Mouse (Mus musculus) ES-E14 (cell line): ENCODE data around the gene Plgrkt. TPM values are rescaled to one million over a fixed set of nuclear protein-coding genes. Genes with fewer than 3 reads are reported as not detected.
A peak's percentile ranks its signal among the peaks of the same experiment; 100 is the strongest.

ENCODE experiments used
- DNase-seq: peaks from one replicate; pipeline ENCODE4 v3.0.0-alpha.2; 2013; ENCODE audit warnings: low read depth, low spot score
- H3K27ac ChIP-seq: 2 replicates; pipeline ENCODE4 v1.5.1; 2012; ENCODE audit warnings: low read depth, mild to moderate bottlenecking, low read length, moderate library complexity, mixed read lengths; ENCODE audit not compliant: poor library complexity, insufficient read depth, severe bottlenecking
- H3K36me3 ChIP-seq: 2 replicates; pipeline ENCODE4 v1.6.1; 2012; ENCODE audit warnings: mild to moderate bottlenecking, low read length, moderate library complexity, mixed read lengths; ENCODE audit not compliant: control insufficient read depth, poor library complexity, insufficient read depth, severe bottlenecking
- H3K4me1 ChIP-seq, 2 experiments: fragments of 150-350 bp in 1 of 2; sonication (generic) in 1 of 2; 2 replicates each; pipeline ENCODE4 v1.6.1; 2012; ENCODE audit warnings: low read length in 2 of 2, mild to moderate bottlenecking in 1 of 2, mixed read lengths in 1 of 2; ENCODE audit not compliant: control insufficient read depth in 2 of 2, insufficient read depth in 2 of 2, poor library complexity in 1 of 2
- H3K4me3 ChIP-seq, 2 experiments: fragments of 150-350 bp in 1 of 2; sonication (generic) in 1 of 2; 2 replicates each; pipeline ENCODE4 v1.5.1; 2012; ENCODE audit warnings: low read length in 2 of 2, low read depth in 1 of 2, mild to moderate bottlenecking in 1 of 2, mixed read lengths in 1 of 2; ENCODE audit not compliant: insufficient read depth in 1 of 2, poor library complexity in 1 of 2, severe bottlenecking in 1 of 2
- H3K9ac ChIP-seq: 2 replicates; pipeline ENCODE4 v1.6.1; 2012; ENCODE audit warnings: low read depth, mild to moderate bottlenecking, low read length, mixed read lengths; ENCODE audit not compliant: poor library complexity, insufficient read depth, severe bottlenecking
- H3K9me3 ChIP-seq: fragments of 150-350 bp; sonication (generic); 2 replicates; pipeline ENCODE4 v1.6.1; 2012; ENCODE audit warnings: low read depth, mild to moderate bottlenecking, low read length; ENCODE audit not compliant: control insufficient read depth, insufficient read depth
- CHD2 ChIP-seq: IDR thresholded peaks from 2 replicates; pipeline ENCODE4 v1.6.1; 2014; ENCODE audit warnings: mild to moderate bottlenecking, low read depth, low read length, inconsistent platforms
- HCFC1 ChIP-seq: IDR thresholded peaks from 2 replicates; pipeline ENCODE4 v1.6.1; 2012; ENCODE audit warnings: low read length, inconsistent platforms, borderline replicate concordance; ENCODE audit not compliant: insufficient read depth
- MAFK ChIP-seq: IDR thresholded peaks from 2 replicates; pipeline ENCODE4 v1.6.1; 2014; ENCODE audit warnings: mild to moderate bottlenecking, low read depth, low read length, inconsistent platforms; ENCODE audit not compliant: insufficient read depth
- ZC3H11A ChIP-seq: IDR thresholded peaks from 2 replicates; pipeline ENCODE4 v1.6.1; 2012; ENCODE audit warnings: low read depth, mild to moderate bottlenecking, inconsistent platforms, low read length, borderline replicate concordance
- ZNF384 ChIP-seq: IDR thresholded peaks from 2 replicates; pipeline ENCODE4 v1.6.1; 2012; ENCODE audit warnings: low read depth, low read length, inconsistent platforms
- in situ Hi-C, 2 experiments: fragments of 600-800 bp; cut with MboI; formaldehyde crosslinking; loops; one replicate each; pipeline ENCODE4 v1.15.1; 2025; ENCODE audit warnings: low sequenced_read_pairs in 2 of 2, inconsistent platforms in 1 of 2; ENCODE audit not compliant: unreplicated experiment in 2 of 2
- total RNA-seq: library from RNA; depleted of rRNA; stranded (reverse); fragments of 300-350 nt; gene quantifications from 2 replicates; pipeline ENCODE4 v1.2.3, GENCODE M21; 2012

Gene Plgrkt
- total RNA-seq, 1 experiment, result 15.7 TPM

DNA sequence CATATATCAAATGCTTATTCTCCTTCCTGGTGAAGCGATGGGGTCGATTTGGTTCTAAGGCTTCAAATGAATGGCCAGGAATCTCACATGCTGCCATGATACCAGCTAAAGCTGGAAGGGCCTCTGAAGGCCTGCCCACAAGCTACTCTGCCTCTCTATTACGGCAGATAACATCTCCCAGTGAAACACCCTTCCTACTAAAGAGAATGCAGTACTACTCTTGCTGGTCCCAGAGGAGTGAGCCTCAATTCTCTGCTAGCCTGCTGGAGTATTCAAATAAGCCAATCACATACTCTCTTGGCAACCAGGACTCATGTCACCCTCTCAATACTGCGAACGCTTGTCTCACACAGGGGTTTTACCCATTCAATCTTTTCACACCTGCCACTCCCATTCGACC is 24.9 kb downstream of the Plgrkt start:
- Histone ChIP-seq H3K36me3 (no peaks in the 10 kb centered on the region), H3K4me3 (no peak overlapping the region), H3K9me3 (no peaks in the 10 kb centered on the region), H3K27ac (no peak overlapping the region), H3K9ac (no peak overlapping the region), H3K4me1 (no peaks in the 10 kb centered on the region)
- DNase-seq, result no peak
- in situ Hi-C loops, result no loop called here
- TF ChIP-seq ZNF384, result no peak
- no peak for TF ChIP-seq HCFC1
- TF ChIP-seq MAFK, result no peak
- no peak for TF ChIP-seq ZC3H11A
- TF ChIP-seq CHD2, result no peak

DNA sequence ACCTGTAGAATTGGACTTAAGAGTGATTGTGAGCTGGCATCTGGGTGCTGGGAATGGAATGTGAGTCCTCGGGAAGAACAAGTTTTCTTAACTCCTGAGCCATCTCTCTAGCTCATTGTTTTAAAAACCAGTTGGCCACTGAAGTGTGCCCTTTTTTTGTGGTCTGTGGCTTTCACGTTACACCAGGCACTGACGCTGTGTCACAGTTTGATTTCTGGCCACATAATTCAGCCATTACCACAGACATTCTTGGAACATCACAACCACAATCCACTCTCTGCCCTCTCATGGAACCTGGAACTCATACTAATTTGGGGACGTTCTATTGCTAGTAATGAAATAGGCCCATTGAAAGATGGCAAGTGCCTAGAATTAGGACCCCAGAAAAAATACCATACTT is 26.2 kb downstream of the Plgrkt start:
- no peak overlapping the region for H3K27ac ChIP-seq
- no peaks in the 10 kb centered on the region for H3K9me3 ChIP-seq
- no peak for DNase-seq
- in situ Hi-C loops, result no loop called here
- no peak for TF ChIP-seq MAFK
- TF ChIP-seq HCFC1, result no peak
- TF ChIP-seq ZC3H11A, result no peak
- TF ChIP-seq CHD2, result no peak
- no peak for TF ChIP-seq ZNF384
- no peaks in the 10 kb centered on the region for H3K4me1 ChIP-seq
- no peak overlapping the region for H3K4me3 ChIP-seq
- H3K36me3 ChIP-seq, result no peaks in the 10 kb centered on the region
- no peak overlapping the region for H3K9ac ChIP-seq

DNA sequence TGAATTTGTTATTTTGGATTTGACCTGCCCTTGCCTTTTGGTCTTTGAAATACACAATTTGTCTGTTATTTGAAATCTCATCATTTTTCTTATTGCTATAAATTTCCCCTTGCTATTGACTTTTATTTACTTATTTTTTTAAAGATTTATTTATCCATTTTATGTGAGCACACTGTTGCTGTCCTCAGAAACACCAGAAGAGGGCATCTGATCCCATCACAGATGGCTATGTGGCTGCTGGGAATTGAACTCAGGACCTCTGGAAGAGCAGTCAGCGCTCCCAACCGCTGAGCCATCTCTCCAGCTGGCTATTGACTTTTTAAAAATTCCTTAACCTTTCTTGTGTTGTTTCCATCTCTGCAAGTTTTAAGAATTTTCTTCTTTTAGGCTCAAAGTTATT is 30.6 kb downstream of the Plgrkt start:
- no peak for TF ChIP-seq HCFC1
- no peak for TF ChIP-seq ZNF384
- TF ChIP-seq CHD2, result no peak
- TF ChIP-seq ZC3H11A, result no peak
- no peak for TF ChIP-seq MAFK
- DNase-seq, result no peak
- no peaks in the 10 kb centered on the region for H3K9me3 ChIP-seq
- no peaks in the 10 kb centered on the region for H3K36me3 ChIP-seq
- in situ Hi-C loops, result no loop called here
- no peak overlapping the region for H3K27ac ChIP-seq
- H3K4me1 ChIP-seq, result peaks cover 0 to 2% of the 10 kb centered on the region in 2 experiments; a peak in 1 of 4 replicates
- H3K4me3 ChIP-seq, result no peak overlapping the region
- no peak overlapping the region for H3K9ac ChIP-seq

DNA sequence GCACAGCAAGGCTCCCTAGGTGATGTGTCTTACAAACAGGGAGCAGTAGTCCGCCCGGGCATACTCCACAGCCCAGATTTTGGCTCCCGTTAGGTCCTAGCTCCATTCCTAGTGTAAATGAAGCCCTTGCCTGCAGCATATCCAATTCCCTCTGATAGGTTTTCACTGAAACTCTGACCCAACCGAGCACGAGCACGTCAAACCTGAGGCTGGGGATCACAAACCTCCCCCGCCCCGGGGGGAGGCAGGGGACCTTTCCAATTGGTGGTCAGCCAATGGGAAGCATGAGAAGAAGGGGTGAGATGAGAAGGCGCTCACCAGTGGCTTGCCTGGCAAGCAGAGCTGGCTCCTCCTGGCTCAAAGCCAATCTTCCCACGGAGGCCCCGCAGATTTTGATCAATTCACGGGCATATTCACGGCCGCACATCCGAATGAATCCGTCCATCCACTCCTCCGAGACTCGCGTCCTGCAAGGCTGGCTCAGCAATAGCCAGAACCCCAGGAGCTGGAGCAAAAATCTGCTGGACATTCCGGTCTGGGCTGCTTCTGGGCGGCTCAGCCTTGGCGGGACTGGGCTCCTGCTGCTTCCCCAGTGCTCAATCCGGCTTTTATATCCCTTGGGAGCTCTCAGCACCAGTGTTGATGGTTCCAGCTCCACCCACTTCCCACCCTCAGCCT is 33.0 kb downstream of the Plgrkt start, which contains the start of gene Rln1:
Rln1 (minus strand) TSS at position 603 of the 678 bp plus-strand sequence.
- no peak for TF ChIP-seq ZNF384
- TF ChIP-seq MAFK, result no peak
- no peak for TF ChIP-seq ZC3H11A
- TF ChIP-seq CHD2, result no peak
- TF ChIP-seq HCFC1, result no peak
- Histone ChIP-seq H3K36me3 (no peaks in the 10 kb centered on the region), H3K9me3 (no peaks in the 10 kb centered on the region), H3K9ac (peak within 1 kb of the TSS; percentile 49), H3K4me3 (peak within 1 kb of the TSS; percentile 44 to 84; a peak in 3 of 4 replicates), H3K27ac (no peak within 1 kb of the TSS), H3K4me1 (peaks cover 0 to 2% of the 10 kb centered on the region in 2 experiments; a peak in 1 of 4 replicates)
- peak; percentile 56 for DNase-seq
- in situ Hi-C loops, result no loop called here
